Mouse (Mus musculus) neural tube, embryonic 12.5 days (tissue): ENCODE measurements around the gene Hist2h3b. TPM values are rescaled to one million over a fixed set of nuclear protein-coding genes. Genes with fewer than 3 reads are reported as not detected.
"Not testable (repeated sequence)": the region's sequence is repeated elsewhere in the genome, so short reads cannot be mapped to it uniquely, and the experiment has no call there.

Experiments used
- ATAC-seq: fragments of 200-750 bp; cut with Nextera tagmentation; 2 replicates; pipeline ENCODE4 v1.8.0; 2017; ENCODE audit warnings: low read depth, mild to moderate bottlenecking, moderate TSS enrichment, moderate library complexity; ENCODE audit not compliant: low FRiP score
- H3K27ac ChIP-seq: fragments of 300-500 bp; sonication (generic); 2 replicates; pipeline ENCODE4 v1.5.1; 2016
- H3K27me3 ChIP-seq: fragments of 300-500 bp; sonication (generic); replicated peaks from 2 replicates; pipeline ENCODE4 v1.6.1; 2016; ENCODE audit warnings: mild to moderate bottlenecking
- H3K36me3 ChIP-seq: fragments of 300-500 bp; sonication (generic); 2 replicates; pipeline ENCODE4 v1.6.1; 2016; ENCODE audit warnings: mild to moderate bottlenecking
- H3K4me1 ChIP-seq: fragments of 300-500 bp; sonication (generic); 2 replicates; pipeline ENCODE4 v1.6.1; 2016
- H3K4me2 ChIP-seq: fragments of 300-500 bp; sonication (generic); replicated peaks from 2 replicates; pipeline ENCODE4 v1.6.1; 2016; ENCODE audit warnings: mild to moderate bottlenecking
- H3K4me3 ChIP-seq: fragments of 300-500 bp; sonication (generic); 2 replicates; pipeline ENCODE4 v1.5.1; 2016
- H3K9ac ChIP-seq: fragments of 300-500 bp; sonication (generic); 2 replicates; pipeline ENCODE4 v1.6.1; 2016; ENCODE audit warnings: mild to moderate bottlenecking
- H3K9me3 ChIP-seq: fragments of 300-500 bp; sonication (generic); 2 replicates; pipeline ENCODE4 v1.6.1; 2016; ENCODE audit warnings: mild to moderate bottlenecking
- WGBS: fragments of 180-500 bp; shearing (Covaris S2); methylation state at CpG from one replicate; pipeline ENCODE4 v1.1.7; 2016; 5-methylcytosine and 5-hydroxymethylcytosine counted together
- polyA plus RNA-seq: library from polyadenylated mRNA; unstranded; fragments of >200 nt; fragmentation: Nextera tagmentation; extraction: Ambion mirVana; gene quantifications from 2 replicates; pipeline ENCODE4 v1.2.1, GENCODE M21; 2016

Hist2h3b gene
- polyA plus RNA-seq, 1 experiment from 2014 or later = 41.2 TPM

DNA sequence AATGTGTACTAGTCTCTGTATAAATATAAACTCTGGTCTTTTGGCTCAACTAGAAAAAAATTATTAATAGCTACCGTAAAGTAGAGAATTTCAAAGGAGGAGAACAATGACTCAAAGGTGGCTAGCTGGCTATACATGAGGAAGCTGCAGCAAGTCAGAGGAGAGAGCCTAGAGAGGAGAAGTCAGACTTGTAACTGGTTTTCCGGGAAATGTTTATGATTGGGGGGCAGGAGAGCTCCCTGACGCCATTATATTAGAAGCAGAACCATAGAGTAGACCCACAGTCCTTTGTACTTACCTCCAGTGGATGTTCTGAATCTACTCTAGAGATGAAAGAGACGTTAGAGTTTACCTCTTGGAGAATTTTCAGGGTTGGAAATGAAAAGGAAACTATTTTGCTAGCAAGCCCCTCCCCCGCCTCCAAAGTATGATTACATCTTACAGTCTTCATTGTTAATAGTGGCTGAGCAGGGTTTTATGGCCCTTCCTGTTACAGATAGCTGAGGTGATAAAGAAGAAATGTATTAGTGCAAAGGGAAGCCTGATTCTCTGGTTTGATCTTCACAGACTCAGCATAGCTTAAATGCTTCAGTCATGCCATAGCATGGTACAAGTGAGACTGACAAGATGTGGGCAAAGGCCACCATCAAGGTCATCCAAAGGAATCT, 12.4 kb upstream of the Hist2h3b start:
- Histone ChIP-seq H3K4me1 (no peaks in the 10 kb centered on the region), H3K36me3 (no peaks in the 10 kb centered on the region), H3K27me3 (no peaks in the 10 kb centered on the region), H3K4me3 (no peak overlapping the region), H3K9me3 (no peaks in the 10 kb centered on the region), H3K9ac (no peak overlapping the region), H3K27ac (no peak overlapping the region), H3K4me2 (no peak overlapping the region)
- 80% methylated on average over 5 of the region's 5 CpGs for WGBS
- no peak for ATAC-seq

DNA sequence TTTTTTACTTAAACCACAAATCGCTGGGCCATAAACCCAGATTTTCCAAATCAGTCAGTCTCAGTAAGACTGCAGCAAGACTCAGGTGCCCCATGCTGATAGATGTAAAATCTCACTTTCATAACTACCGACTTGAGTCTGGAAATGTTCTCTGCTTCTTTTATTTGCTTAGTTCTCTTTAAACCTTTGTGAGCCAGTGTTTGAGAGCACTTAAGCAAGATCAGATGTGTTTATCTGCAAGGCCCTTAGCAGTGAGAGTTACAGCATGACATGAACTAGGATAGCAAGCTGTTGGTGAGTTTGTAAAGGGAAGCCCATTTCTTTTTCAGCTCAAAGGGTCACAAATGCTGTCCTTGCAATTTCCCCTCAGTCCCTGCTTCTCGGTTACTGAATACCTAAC, 11.3 kb upstream of the Hist2h3b start:
- Histone ChIP-seq H3K9ac (no peak overlapping the region), H3K4me2 (no peak overlapping the region), H3K4me3 (no peak overlapping the region), H3K27ac (no peak overlapping the region), H3K36me3 (no peaks in the 10 kb centered on the region), H3K27me3 (no peaks in the 10 kb centered on the region), H3K9me3 (no peaks in the 10 kb centered on the region), H3K4me1 (peaks cover 7% of the 10 kb centered on the region; the same call in 1 of the 2 replicates)
- no peak for ATAC-seq
- WGBS = 84% methylated on average over 3 of the region's 3 CpGs

DNA sequence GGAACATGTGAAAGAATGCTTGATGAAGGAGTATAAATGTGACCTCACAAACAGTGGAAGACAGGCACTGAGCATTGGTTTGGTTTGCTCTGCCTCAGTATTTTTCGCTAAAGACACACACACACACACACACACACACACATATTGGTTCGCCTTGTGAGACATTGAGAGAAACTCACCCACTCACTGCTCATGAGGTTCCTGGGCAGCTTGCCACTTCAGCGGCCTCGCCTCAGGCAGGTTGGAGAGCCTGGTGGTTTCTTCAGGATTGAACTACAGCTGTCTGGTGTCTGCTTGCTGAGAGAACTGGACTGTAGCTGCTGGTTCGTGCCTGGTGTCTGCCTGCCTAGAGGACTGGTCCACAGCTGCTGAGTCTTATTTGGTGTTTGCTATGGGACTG, 8.2 kb upstream of the Hist2h3b start:
- no peak for ATAC-seq
- Histone ChIP-seq H3K27me3 (no peaks in the 10 kb centered on the region), H3K4me1 (peaks cover 20% of the 10 kb centered on the region), H3K36me3 (no peaks in the 10 kb centered on the region), H3K4me3 (no peak overlapping the region), H3K9me3 (no peaks in the 10 kb centered on the region), H3K9ac (no peak overlapping the region), H3K4me2 (no peak overlapping the region), H3K27ac (no peak overlapping the region)
- 87% methylated on average over 5 of the region's 5 CpGs for WGBS

DNA sequence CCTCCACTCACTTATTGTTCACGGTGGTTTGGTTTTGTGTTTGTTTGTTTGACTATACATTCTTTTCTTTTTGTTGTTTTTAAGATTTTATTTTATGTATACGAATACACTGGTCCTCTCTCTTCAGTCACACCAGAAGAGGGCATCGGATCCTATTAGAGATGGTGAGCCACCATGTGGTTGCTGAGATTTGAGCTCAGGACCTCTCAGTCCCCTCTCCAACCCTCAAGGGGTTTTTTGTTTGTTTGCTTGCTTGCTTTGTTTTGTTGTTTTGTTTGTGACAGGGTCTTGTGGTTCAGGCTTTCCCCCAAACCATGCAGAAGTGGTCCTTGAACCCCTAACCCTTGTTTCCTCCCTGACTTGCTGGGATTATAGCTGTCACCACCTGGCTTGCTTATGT, 6.8 kb upstream of the Hist2h3b start:
- no peak for ATAC-seq

DNA sequence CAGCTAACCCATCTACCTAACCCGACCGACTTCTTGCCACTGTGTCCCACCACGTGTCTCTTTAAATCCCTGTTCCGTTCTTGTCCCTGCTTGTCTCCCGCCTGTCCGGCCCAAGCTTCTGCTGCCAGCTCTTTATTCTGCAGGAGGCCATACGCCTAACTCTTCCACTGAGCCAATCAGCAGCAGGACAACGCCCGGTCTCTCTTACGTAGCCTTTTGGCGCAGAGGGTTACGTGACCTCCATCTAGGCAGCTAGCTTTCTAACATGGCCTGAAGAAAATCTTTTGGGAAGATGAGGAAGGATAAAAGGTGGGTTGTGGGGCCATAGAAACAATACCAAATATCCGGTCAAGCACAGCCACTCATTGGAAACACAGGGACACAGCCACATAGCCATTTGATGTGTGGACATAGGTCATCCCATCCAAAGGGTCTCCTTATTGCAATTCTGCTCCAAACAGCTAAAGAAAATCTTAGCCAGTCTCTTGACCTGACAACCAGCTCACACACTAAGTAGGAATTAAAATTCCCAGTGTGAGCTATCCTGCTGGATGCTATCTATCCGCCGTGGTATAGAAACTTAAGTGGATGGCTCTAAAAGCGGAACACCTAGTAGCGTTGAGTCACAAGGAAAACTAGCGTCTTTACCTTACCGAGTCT, 6.1 kb upstream of the Hist2h3b start:
- Histone ChIP-seq H3K9ac (peak overlapping the region; percentile 84), H3K27me3 (no peaks in the 10 kb centered on the region), H3K4me1 (peaks cover 20% of the 10 kb centered on the region), H3K4me3 (peak overlapping the region; percentile 50), H3K36me3 (no peaks in the 10 kb centered on the region), H3K4me2 (peak overlapping the region; percentile 78), H3K9me3 (no peaks in the 10 kb centered on the region), H3K27ac (peak overlapping the region; percentile 92)
- 1% methylated on average over 19 of the region's 19 CpGs for WGBS
- peak; percentile 83 for ATAC-seq

More for the DNA sequence above, 6.8 kb upstream of the Hist2h3b start:
- H3K4me1 ChIP-seq = peaks cover 20% of the 10 kb centered on the region
- peak overlapping the region; percentile 50; the same call in 1 of the 2 replicates for H3K4me3 ChIP-seq
- WGBS = 71% methylated on average over 3 of the region's 3 CpGs
- peak overlapping the region; percentile 92 for H3K27ac ChIP-seq
- H3K27me3 ChIP-seq = no peaks in the 10 kb centered on the region
- no peaks in the 10 kb centered on the region for H3K9me3 ChIP-seq
- peak overlapping the region; percentile 78 for H3K4me2 ChIP-seq
- H3K9ac ChIP-seq = peak overlapping the region; percentile 84; the same call in 1 of the 2 replicates
- no peaks in the 10 kb centered on the region for H3K36me3 ChIP-seq

DNA sequence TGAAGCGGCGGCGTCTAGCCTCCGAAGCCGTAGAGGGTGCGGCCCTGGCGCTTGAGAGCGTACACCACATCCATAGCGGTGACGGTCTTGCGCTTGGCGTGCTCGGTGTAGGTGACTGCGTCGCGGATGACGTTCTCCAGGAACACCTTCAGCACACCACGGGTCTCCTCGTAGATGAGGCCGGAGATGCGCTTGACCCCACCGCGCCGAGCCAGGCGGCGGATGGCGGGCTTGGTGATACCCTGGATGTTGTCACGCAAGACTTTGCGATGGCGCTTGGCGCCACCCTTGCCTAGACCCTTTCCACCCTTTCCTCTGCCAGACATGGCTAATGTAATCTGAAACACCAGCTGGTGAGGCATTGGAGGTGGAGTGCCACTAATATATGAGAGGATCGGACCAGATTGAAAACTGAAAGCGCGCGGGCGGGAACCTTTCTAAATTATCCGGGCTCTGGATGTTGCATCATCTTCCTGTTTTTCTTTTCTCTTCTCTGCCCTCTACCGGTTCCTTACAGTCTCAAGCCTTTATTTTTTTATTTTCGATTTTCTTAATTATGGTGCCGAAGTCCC, 5.4 kb upstream of the Hist2h3b start, which contains the start of gene Hist2h4:
Gene Hist2h4, minus strand, starts transcription at position 333 of the 572 bp plus-strand sequence.
- peak within 1 kb of the TSS; percentile 92 for H3K27ac ChIP-seq
- peak within 1 kb of the TSS; percentile 84 for H3K9ac ChIP-seq
- peak within 1 kb of the TSS; percentile 78 for H3K4me2 ChIP-seq
- peak; percentile 72 for ATAC-seq
- peak within 1 kb of the TSS; percentile 50 for H3K4me3 ChIP-seq
- no peaks in the 10 kb centered on the region for H3K36me3 ChIP-seq
- no peaks in the 10 kb centered on the region for H3K9me3 ChIP-seq
- peaks cover 26% of the 10 kb centered on the region for H3K4me1 ChIP-seq
- H3K27me3 ChIP-seq = no peaks in the 10 kb centered on the region
- under 1% methylated on average over 40 of the region's 40 CpGs for WGBS

DNA sequence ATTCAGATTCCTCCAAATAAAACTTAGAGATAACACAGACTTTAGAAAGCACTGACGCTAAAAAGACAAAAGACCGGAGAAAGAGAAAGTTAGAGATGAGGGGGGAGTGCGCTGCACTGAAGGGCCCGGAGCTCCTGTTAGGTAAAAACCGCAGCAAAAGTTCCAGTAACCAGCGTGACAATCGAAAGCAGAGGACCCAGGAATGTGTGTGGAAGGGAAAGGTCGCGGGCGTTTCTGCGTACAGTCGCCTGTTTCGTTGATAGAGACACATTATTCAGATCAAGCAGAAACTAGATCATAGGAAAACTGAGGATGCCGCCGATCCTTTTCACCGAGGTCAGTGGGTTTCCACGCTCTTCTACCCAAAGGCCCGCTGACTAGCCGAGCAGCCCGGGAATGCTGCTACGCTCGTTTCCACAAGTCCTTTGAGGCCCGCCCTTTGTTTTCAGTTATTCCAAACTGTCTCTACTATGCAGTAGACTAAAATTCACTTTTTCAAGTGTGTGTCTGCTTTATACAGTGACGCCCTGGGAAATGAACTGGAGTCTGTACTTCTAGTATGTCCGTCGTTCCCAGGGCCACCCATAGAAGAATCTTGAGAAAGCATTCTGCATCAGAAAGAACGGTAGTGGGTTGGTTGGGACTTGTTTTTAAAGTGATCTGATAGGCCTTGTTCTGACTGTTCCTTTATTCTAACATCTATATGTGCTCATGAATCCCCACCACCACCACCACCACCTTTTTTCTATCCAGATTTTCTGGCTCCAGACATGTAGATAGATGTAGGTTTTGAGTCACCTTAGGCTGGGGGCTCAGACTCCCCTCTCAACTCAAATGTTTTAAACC, 4.7 kb upstream of the Hist2h3b start:
- H3K36me3 ChIP-seq = no peaks in the 10 kb centered on the region
- H3K9me3 ChIP-seq = no peaks in the 10 kb centered on the region
- peak overlapping the region; percentile 84 for H3K9ac ChIP-seq
- peak overlapping the region; percentile 78 for H3K4me2 ChIP-seq
- ATAC-seq = peak; percentile 49; the same call in 1 of the 2 replicates
- peaks cover 28% of the 10 kb centered on the region for H3K4me1 ChIP-seq
- 6% methylated on average over 27 of the region's 27 CpGs for WGBS
- peak overlapping the region; percentile 50 for H3K4me3 ChIP-seq
- H3K27me3 ChIP-seq = no peaks in the 10 kb centered on the region
- peak overlapping the region; percentile 81 for H3K27ac ChIP-seq

DNA sequence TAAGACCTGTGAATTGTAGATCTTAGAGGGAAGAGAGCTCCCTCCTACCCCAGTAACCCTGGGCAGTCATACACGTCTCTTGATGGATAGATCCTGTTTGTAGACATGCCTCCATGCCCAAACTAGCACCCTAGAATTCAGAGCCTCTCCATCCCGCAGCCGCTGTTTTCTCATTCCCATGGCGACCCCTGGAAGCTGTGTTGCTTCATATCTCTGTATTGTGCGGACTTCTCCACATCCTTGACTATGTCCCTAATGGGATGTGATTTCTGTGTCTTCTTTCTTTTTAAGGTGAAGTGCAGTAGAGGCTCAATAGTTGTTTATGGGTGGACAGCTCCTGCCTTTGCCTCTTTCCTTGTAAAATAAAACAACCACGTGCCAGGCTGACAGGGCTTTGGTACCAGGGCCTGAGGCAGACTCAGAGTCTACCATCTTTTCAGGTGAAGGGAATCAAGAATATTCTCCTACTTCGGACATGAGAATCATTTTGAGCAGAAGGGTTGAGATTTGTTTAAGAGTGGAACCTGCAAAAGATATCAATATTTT, 4.0 kb upstream of the Hist2h3b start:
- H3K9ac ChIP-seq = no peak overlapping the region
- no peak for ATAC-seq

DNA sequence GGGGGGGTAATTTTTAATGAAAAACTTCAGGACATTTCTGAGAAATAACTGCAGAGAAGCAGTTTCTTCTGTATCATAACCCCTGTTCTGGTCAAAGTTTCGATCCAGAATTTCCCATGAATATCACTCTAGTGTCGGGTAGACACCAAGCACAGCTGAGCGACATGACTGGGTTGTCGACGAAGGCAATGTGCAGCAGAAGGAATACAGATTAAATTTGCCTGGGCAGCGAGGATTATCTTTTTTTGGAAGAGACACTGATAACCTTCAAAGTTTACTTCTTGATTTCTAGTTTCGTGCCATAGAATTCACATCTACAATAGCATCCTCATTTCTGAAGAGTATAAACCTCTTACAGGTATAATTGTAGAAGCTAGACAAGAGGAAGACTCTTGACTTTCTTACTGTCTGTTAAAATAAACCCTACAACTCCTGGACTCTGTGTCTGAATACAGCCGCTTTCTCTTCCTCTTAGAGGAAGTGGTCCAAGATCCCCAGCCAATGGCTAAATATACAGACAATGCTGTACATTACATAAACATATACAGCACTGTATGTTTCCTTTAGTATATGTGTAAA, 2.2 kb upstream of the Hist2h3b start:
- H3K4me1 ChIP-seq = peaks cover 28% of the 10 kb centered on the region
- H3K36me3 ChIP-seq = no peaks in the 10 kb centered on the region
- H3K9me3 ChIP-seq = no peaks in the 10 kb centered on the region
- no peak overlapping the region for H3K4me2 ChIP-seq
- H3K4me3 ChIP-seq = no peak overlapping the region
- H3K27ac ChIP-seq = no peak overlapping the region
- WGBS = 87% methylated on average over 8 of the region's 8 CpGs
- H3K9ac ChIP-seq = no peak overlapping the region
- ATAC-seq = no peak
- no peaks in the 10 kb centered on the region for H3K27me3 ChIP-seq

More for the DNA sequence above, 4.0 kb upstream of the Hist2h3b start:
- Histone ChIP-seq H3K4me1 (peaks cover 28% of the 10 kb centered on the region), H3K36me3 (no peaks in the 10 kb centered on the region), H3K27me3 (no peaks in the 10 kb centered on the region), H3K4me2 (peak overlapping the region; percentile 78), H3K27ac (no peak overlapping the region), H3K4me3 (no peak overlapping the region), H3K9me3 (no peaks in the 10 kb centered on the region)
- 75% methylated on average over 7 of the region's 7 CpGs for WGBS

DNA sequence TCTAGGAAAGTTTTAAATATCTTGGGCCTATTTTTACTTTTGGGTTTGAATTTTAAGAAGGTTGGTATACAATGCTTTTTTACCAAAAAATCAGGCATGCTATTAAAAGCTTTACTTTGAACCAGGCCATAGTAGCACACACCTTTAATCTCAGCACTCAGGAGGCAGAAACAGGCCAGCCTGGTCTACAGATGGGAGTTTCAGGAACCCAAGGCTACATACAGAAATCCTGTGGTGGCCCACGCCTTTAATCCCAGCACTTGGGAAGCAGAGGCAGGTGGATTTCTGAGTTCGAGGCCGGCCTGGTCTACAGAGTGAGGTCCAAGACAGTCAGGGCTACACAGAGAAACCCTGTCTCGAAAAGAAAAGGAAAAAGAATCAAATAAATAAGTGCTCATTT, 913 bp upstream of the Hist2h3b start:
- Histone ChIP-seq H3K4me2 (peak overlapping the region; percentile 52), H3K4me3 (no peak overlapping the region), H3K36me3 (no peaks in the 10 kb centered on the region), H3K9ac (no peak overlapping the region), H3K9me3 (no peaks in the 10 kb centered on the region), H3K4me1 (peaks cover 18% of the 10 kb centered on the region), H3K27ac (no peak overlapping the region), H3K27me3 (no peaks in the 10 kb centered on the region)
- 85% methylated on average over 4 of the region's 4 CpGs for WGBS
- no peak for ATAC-seq

DNA sequence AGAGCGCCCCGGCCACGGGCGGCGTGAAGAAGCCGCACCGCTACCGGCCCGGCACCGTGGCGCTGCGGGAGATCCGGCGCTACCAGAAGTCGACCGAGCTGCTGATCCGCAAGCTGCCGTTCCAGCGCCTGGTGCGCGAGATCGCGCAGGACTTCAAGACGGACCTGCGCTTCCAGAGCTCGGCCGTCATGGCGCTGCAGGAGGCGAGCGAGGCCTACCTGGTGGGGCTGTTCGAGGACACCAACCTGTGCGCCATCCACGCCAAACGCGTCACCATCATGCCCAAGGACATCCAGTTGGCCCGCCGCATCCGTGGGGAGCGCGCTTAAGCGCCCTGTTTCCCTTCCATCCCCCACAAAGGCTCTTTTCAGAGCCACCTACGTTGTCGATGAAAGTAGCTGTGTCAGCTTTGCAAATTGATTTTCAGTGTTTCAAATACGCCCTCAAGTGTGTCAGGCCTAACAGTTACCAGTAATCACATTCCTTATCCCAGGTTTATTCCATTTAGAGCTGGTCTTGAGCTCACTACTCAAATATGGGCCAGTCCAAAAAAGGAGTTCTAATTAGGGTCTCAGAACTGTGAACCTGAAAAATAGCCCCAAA, 423 bp downstream of the Hist2h3b start:
- Histone ChIP-seq H3K4me2 (peak overlapping the region; percentile 74), H3K9ac (peak overlapping the region; percentile 68), H3K27ac (peak overlapping the region; percentile 87), H3K4me1 (peaks cover 16% of the 10 kb centered on the region), H3K4me3 (peak overlapping the region; percentile 37)
- H3K36me3 ChIP-seq, H3K9me3 ChIP-seq, H3K27me3 ChIP-seq: not testable (repeated sequence)
- peak; percentile 56 for ATAC-seq
- WGBS = 2% methylated on average over 15 of the region's 44 CpGs
